Mouse (Mus musculus) yolk sac, embryonic 10.5 days (tissue): ENCODE results near the gene Gm906.
A peak's percentile ranks its signal among the peaks of the same experiment; 100 is the strongest.
"Not testable (repeated sequence)": the region's sequence is repeated elsewhere in the genome, so short reads cannot be mapped to it uniquely, and the experiment has no call there.

Source experiments
- DNase-seq: peaks from one replicate; pipeline ENCODE4 v3.0.0-alpha.2; 2017; ENCODE audit warnings: low spot score

Gm906 gene

DNA sequence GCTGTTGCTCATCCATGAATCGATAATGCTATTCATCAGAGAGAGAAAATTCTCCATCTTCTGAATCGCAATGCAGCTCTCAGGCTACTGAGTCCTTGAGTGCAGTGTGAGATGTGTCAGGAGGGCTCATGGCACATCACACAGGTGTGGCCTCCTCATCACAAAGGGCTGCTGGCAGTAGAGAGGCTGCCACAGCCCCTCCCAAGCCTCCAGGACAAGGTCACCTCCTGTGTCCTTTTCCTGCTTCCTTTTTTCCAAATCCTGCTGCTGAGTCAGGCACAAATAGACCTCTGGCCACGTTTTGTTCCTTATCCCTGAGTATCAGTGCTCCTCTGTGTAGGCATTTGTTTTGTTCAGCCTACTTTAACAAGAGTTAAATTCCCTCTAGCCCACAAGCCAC is at the start of gene Gm906:
TSS of gene Gm906 (minus strand) at position 101 of the 400 bp plus-strand sequence.
- DNase-seq = not testable (repeated sequence)

DNA sequence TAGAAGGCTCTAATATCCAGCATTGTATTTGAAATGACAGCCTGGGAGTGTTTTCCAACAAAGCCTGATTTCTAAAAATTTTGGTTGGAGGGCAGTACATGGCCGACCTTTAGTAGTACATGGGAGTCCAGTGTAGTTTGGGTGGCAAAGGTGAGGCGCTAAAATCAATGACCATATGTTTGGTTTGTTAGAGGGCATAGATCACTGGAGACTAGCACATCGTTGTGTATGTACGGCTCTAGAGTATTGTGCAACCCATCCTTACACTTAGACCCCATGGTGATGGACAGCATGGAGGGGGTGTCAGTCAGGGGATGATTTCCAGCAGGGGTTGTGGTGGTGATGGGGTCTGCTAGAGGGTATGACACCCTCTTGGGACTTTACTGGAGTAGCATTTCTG is 33.2 kb upstream of the Gm906 start:
- not testable (repeated sequence) for DNase-seq

DNA sequence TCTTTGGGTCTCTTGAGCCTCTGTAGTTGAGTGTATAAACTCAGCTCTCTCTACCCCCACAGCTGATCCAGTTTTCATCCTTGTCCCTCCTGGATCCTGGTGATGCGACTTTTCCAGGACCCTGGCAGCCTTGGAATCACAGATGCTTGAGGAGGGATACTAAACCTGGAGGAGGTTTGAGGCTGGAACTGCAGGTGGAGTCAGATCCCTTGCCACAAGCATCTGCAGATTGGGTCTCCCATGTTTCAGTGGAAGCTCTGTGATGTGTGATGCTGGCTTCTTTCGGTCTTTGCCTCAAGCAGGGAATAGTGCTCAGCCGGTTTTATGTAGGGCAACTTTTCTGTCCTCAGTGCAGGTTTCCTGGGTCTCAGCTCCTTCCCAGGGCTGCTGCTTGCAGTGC is 13.6 kb downstream of the Gm906 start:
- DNase-seq = no peak

DNA sequence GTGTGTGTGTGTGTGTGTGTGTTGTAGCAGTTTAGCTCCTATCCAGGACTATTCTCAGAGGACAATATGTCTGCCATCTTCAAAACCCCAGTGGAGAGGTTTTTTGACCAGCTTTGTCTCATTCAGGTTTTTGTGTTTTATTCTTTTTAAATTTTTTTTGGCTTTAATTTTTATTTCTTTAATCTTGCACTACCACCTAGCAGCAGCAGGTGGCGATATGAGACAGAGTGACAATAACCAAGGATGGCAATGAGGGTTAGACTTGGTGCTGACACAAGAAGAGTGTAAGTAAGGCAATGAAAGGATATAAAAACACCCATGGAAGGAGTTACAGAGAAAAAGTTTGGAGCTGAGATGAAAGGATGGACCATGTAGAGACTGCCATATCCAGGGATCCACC is 38.3 kb downstream of the Gm906 start:
- peak; percentile 18 for DNase-seq

DNA sequence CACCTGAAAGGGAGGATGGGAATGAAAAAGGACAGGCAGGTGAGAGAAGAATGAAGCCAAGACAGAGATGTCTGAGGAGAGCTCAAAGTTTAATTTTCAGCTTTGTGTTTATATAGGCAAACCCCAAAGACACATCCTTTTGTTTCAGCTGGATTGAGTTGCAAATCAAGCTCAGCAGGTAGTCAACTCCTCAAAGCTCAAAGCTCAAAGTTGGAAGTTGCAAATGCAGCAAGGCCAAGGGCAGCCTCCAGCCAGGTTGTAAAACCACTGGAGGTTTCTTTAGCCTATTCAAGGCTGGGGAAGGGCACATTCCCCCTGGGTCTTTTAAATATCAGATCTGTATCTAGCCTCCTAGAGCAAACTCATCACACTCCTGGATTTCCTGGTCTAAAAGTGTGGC is 39.9 kb downstream of the Gm906 start:
- peak; percentile 41 for DNase-seq

DNA sequence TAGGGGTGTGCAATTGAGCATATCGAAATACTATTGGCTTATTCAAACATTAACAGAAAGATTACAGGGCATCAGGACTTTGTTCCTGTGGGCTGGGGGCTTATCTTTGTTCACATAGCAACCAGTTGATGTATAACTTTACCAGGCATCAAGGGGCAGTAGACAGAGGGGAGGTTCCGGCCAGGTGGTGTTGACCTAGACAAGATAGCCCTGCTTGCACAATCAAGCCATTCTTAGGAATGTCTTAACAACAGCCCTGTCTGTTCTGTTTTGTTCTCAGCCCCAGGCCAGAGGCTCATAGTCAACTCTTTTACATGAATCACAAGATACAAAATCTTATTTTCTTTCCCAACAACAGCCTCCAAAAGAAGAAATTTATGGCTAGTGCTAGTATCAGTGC is 40.5 kb downstream of the Gm906 start:
- DNase-seq = peak; percentile 75

DNA sequence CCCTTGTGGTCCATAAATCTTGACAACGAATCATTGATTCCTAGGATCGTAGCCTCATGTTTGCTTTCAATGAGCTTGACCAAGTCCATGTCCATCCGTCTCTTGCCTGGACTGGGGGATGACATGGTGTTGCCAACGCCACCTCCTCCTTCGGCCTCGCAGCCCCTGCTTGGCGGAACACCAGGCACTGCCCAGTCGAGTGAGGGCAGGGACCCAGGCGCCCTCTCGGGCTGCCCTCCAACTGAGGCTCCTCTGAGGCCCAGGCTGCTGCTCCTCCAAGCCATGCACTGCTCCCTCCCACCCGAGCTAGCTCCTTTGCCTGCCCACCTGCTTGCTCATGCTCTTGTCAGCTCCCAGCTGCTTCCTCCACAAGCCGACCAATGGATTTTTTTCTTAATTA is 42.1 kb downstream of the Gm906 start:
- no peak for DNase-seq

DNA sequence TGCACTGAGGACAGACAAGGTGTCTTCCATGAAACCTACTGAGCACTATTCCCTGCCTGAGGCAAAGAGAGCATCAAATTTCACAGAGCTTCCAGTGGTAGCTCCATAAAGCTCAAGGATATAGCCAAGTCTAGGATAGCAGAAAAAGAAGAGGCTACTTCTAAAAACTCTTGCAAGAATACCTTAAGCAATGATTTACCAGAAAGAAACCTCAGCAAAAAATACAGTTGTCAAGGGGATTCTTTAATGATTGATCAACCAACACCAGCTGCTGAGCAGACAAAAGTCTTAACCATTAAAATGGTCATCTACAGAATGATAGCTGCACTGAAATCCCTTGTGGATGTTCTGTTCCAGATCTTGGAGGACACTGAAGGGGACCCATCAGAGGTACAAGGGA is 53.3 kb downstream of the Gm906 start:
- DNase-seq = not testable (repeated sequence)
